Mouse (Mus musculus) lung, postnatal 0 days (tissue): Measurements from ENCODE around the gene Dazap2. TPM values are rescaled to one million over a fixed set of nuclear protein-coding genes. Genes with fewer than 3 reads are reported as not detected.

Experiments used
- ATAC-seq: fragments of 200-750 bp; cut with Nextera tagmentation; 2 replicates; pipeline ENCODE4 v1.8.0; 2017; ENCODE audit warnings: moderate library complexity
- DNase-seq: peaks from one replicate; pipeline ENCODE4 v3.0.0-alpha.2; 2016; ENCODE audit warnings: low spot score
- H3K27ac ChIP-seq: fragments of 300-500 bp; sonication (generic); 2 replicates; pipeline ENCODE4 v1.5.1; 2014; ENCODE audit warnings: antibody characterized with exemption, mild to moderate bottlenecking, low read length, mixed read lengths
- H3K27me3 ChIP-seq: fragments of 300-500 bp; sonication (generic); replicated peaks from 2 replicates; pipeline ENCODE4 v1.6.1; 2014; ENCODE audit warnings: low read length, mixed read lengths; ENCODE audit not compliant: insufficient read depth
- H3K36me3 ChIP-seq: fragments of 300-500 bp; sonication (generic); 2 replicates; pipeline ENCODE4 v1.6.1; 2014; ENCODE audit warnings: low read length, mixed read lengths; ENCODE audit not compliant: insufficient read depth
- H3K4me1 ChIP-seq: fragments of 300-500 bp; sonication (generic); 2 replicates; pipeline ENCODE4 v1.6.1; 2014; ENCODE audit warnings: antibody characterized with exemption, low read depth, low read length, mixed read lengths; ENCODE audit not compliant: insufficient read depth
- H3K4me2 ChIP-seq: fragments of 300-500 bp; sonication (generic); replicated peaks from 2 replicates; pipeline ENCODE4 v1.6.1; 2014; ENCODE audit warnings: low read depth, mild to moderate bottlenecking, low read length, moderate library complexity, mixed read lengths
- H3K4me3 ChIP-seq: fragments of 300-500 bp; sonication (generic); 2 replicates; pipeline ENCODE4 v1.5.1; 2014; ENCODE audit warnings: low read depth, low read length
- H3K9ac ChIP-seq: fragments of 300-500 bp; sonication (generic); replicated peaks from 2 replicates; pipeline ENCODE4 v1.6.1; 2014; ENCODE audit warnings: low read depth, mild to moderate bottlenecking
- H3K9me3 ChIP-seq: fragments of 300-500 bp; sonication (generic); 2 replicates; pipeline ENCODE4 v1.6.1; 2016; ENCODE audit warnings: low read length, mixed read lengths
- CTCF ChIP-seq: IDR thresholded peaks from 2 replicates; pipeline ENCODE4 v1.5.1; 2016; ENCODE audit warnings: antibody characterized with exemption, mild to moderate bottlenecking
- EP300 ChIP-seq: IDR thresholded peaks from 2 replicates; pipeline ENCODE4 v1.6.1; 2016; ENCODE audit warnings: antibody characterized with exemption, mild to moderate bottlenecking, control low read depth
- WGBS: fragments of 180-500 bp; shearing (Covaris S2); extraction: QIAGEN DNeasy Blood & Tissue Kit; methylation state at CpG from one replicate; pipeline ENCODE4 v1.1.7; 2014; 5-methylcytosine and 5-hydroxymethylcytosine counted together
- polyA plus RNA-seq: library from polyadenylated mRNA; unstranded; fragments of >200 nt; fragmentation: Nextera tagmentation; extraction: Ambion mirVana; gene quantifications from 2 replicates; pipeline ENCODE4 v1.2.1, GENCODE M21; 2015

The Dazap2 gene
- polyA plus RNA-seq, 1 experiment from 2014 or later: 299 TPM

DNA sequence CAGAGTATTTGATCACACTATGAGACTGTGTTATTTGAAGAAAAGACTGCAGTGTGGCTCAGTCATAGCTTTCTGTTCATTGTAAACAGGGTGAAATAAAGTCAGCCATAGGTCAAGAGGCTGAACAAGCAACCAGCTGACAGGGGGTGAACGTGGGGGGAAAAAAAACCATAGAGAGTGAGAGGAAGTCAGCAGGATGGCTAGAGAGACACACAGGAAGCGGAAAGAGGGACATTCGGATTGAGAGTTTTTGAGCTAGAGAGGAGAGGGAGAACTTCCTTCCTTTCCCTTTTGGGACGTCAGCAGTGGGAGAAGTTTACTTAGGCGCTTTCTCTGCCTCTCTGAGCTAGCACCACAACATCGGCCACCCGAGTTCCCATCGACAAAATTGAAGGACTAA, 24.7 kb upstream of the Dazap2 start:
- ATAC-seq: no peak
- no peak overlapping the region for H3K4me3 ChIP-seq
- H3K27ac ChIP-seq: no peak overlapping the region
- 52% methylated on average over 7 of the region's 8 CpGs for WGBS
- H3K4me2 ChIP-seq: no peak overlapping the region
- H3K9ac ChIP-seq: no peak overlapping the region
- TF ChIP-seq CTCF (no peak), EP300 (no peak)
- no peaks in the 10 kb centered on the region for H3K27me3 ChIP-seq
- no peaks in the 10 kb centered on the region for H3K36me3 ChIP-seq
- no peaks in the 10 kb centered on the region for H3K9me3 ChIP-seq
- no peaks in the 10 kb centered on the region for H3K4me1 ChIP-seq
- DNase-seq: peak; percentile 52

DNA sequence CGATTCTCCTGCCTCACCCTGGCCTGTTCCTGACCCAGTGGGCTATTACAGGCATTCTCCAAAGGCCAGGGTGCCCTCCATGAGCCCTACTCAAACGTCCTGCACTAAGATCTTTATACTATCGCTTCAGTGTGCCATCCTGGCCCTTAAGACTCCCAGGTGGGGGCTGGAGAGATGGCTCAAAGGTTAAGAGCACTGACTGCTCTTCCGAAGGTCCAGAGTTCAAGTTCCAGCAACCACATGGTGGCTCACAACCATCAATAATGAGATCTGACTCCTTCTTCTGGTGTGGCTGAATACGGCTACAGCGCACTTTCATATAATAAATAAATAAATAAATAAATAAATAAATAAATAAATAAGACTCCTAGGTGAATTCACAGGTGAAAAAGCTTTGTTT, 22.3 kb upstream of the Dazap2 start:
- 82% methylated on average over 6 of the region's 6 CpGs for WGBS
- no peak overlapping the region for H3K4me2 ChIP-seq
- TF ChIP-seq CTCF (no peak), EP300 (no peak)

DNA sequence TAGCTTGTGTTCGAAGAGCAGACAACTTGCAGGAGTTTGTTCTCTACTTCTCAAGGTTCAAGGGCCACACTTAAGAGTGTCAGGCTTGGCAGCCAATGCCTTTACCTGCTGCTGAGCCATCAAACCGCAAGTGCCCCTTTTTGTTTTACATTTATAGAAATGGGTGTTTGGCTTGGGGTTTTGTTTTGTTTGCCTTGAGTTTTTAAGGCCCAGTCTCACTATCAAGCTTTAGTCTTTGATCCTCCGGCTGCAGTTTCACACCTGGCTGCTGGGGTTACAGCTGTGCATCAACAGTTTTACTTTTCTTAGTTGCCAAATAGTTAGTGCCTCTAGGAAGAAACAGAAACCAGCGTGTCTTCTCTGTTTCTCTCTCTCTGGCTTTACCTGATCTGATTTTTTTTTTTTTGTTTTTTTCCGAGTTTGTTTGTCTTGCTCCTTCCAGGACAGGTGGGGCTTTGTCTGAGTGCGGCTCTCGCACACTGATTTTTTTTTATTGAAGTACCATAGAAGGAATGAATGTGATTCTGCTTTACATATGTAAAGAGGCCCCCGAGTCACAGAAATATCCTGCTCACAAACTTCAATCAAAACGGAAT, 16.8 kb upstream of the Dazap2 start:
- DNase-seq: peak; percentile 58
- no peaks in the 10 kb centered on the region for H3K27me3 ChIP-seq
- no peaks in the 10 kb centered on the region for H3K4me1 ChIP-seq
- no peak for TF ChIP-seq CTCF
- no peak for TF ChIP-seq EP300
- H3K36me3 ChIP-seq: no peaks in the 10 kb centered on the region
- ATAC-seq: peak; percentile 37
- H3K4me2 ChIP-seq: peak overlapping the region; percentile 74
- H3K27ac ChIP-seq: peak overlapping the region; percentile 85
- 14% methylated on average over 9 of the region's 9 CpGs for WGBS
- H3K9ac ChIP-seq: peak overlapping the region; percentile 82; the same call in 1 of the 2 replicates
- peak overlapping the region; percentile 75 for H3K4me3 ChIP-seq
- H3K9me3 ChIP-seq: no peaks in the 10 kb centered on the region

More for the DNA sequence above, 22.3 kb upstream of the Dazap2 start:
- H3K4me1 ChIP-seq: no peaks in the 10 kb centered on the region
- no peak overlapping the region for H3K27ac ChIP-seq
- DNase-seq: no peak
- H3K27me3 ChIP-seq: no peaks in the 10 kb centered on the region
- no peak overlapping the region for H3K9ac ChIP-seq
- H3K9me3 ChIP-seq: no peaks in the 10 kb centered on the region
- H3K36me3 ChIP-seq: no peaks in the 10 kb centered on the region
- H3K4me3 ChIP-seq: no peak overlapping the region
- no peak for ATAC-seq

DNA sequence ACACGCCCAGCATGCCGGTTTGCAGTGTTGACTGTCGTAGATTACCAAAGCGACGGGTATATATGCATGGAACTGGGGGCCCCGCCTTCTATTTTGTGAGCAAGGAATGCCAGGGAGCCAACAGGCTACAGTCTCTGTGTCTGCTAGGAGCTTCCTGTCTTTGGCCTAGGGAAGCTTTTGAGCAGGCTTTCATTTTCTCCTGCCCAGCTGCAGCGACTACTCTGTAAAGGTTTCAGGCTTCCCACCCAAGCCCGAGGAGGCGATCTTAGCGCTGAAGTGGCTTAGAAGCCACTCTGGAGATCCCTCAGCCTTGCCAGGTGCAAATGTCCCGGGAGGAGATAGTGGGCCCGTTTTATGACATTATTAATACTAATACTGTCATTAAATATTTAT, 16.3 kb upstream of the Dazap2 start:
- H3K27me3 ChIP-seq: no peaks in the 10 kb centered on the region
- peak overlapping the region; percentile 74 for H3K4me2 ChIP-seq
- H3K4me1 ChIP-seq: no peaks in the 10 kb centered on the region
- DNase-seq (peak; percentile 85), ATAC-seq (peak; percentile 76)
- peak overlapping the region; percentile 75 for H3K4me3 ChIP-seq
- TF ChIP-seq EP300: 0 out of 2 replicates have a peak, but pooled peaks have one; percentile 16
- no peak for TF ChIP-seq CTCF
- no peaks in the 10 kb centered on the region for H3K36me3 ChIP-seq
- H3K9ac ChIP-seq: peak overlapping the region; percentile 82
- 2% methylated on average over 12 of the region's 12 CpGs for WGBS
- no peaks in the 10 kb centered on the region for H3K9me3 ChIP-seq
- peak overlapping the region; percentile 85 for H3K27ac ChIP-seq

DNA sequence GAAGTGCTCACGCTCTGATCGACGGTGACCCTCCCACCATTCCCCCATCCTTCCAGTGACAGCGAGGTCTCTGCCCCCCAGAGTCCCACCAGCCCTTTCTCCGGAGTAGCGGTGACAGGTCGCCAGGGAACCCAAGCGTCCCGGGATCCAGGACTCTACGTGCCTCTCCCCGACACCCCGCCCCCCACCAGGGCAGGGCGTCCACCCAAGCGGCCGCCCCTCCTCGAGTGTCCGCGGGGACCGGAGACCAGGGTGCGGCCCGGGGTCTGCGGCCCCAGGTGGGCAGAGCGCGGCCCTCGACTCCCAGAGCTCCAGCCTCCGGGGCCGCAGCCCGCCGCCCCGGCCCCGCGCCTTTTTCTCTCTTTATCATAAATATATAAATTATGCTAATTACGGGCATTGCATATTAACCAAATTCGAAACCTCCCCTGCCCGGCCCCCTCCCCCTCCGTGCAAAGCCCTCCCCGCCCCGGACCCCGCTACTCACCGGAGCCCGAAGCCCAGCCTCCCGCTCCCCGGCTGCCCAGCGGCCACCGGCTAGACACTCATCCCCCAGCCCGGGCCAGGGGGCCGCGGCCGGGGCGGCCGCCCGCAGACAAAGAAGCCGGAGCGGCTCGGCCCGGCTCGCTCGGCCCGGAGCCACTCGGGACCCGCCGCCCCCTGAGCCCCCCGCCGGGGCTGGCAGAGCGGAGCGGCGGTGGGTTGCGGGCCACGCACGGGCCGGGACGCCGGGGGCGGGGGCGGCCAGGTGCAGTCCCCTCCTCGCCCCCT, 15.7 kb upstream of the Dazap2 start, which contains the start of gene Pou6f1:
Gene Pou6f1, minus strand, starts transcription at position 709 of the 771 bp plus-strand sequence.
- peak; percentile 66 for ATAC-seq
- under 1% methylated on average over 41 of the region's 76 CpGs for WGBS

DNA sequence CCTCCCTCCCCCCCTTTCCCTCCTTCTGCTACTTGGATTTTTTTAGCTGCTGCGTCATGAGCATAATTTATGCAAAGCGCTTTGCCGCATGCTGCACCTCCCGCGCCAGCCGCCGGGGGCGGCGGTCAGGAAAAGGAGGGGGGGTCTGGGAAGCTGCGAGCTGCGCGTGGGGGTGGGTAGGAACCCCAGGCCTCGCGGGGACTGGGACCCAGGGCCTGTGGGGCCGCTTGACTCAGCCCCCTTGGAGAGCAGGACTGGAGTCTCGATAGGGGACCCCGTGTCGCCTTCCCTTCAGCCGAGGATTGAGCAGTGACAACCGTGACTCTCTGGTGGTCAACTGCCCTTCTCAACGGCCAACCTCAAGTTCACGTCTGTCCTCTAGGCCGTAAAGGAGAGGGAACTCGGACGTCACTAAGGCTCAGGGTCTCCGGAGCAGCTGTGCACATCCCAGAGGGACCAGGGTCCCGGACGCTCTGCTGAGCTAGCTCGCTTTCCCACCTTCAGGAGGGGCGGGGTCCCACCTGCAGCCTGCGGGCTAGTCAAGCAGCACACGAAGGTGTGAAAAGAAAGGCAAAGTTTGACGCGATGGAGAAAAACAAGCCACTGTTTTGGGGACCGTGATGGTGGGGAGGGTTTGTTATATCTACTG, 15.0 kb upstream of the Dazap2 start:
- ATAC-seq: peak; percentile 66
- DNase-seq: peak; percentile 93
- Histone ChIP-seq H3K9me3 (no peaks in the 10 kb centered on the region), H3K4me2 (peak overlapping the region; percentile 74), H3K27ac (peak overlapping the region; percentile 85), H3K9ac (peak overlapping the region; percentile 82), H3K27me3 (no peaks in the 10 kb centered on the region), H3K4me3 (peak overlapping the region; percentile 75), H3K4me1 (no peaks in the 10 kb centered on the region; the same call in 1 of the 2 replicates), H3K36me3 (no peaks in the 10 kb centered on the region)
- TF ChIP-seq EP300 (no peak), CTCF (peak; percentile 70)
- 2% methylated on average over 35 of the region's 35 CpGs for WGBS

More for the DNA sequence above, 15.7 kb upstream of the Dazap2 start, which contains the start of gene Pou6f1:
- H3K9me3 ChIP-seq: no peaks in the 10 kb centered on the region
- TF ChIP-seq EP300 (no peak), CTCF (no peak)
- H3K36me3 ChIP-seq: no peaks in the 10 kb centered on the region
- peak within 1 kb of the TSS; percentile 82 for H3K9ac ChIP-seq
- peak within 1 kb of the TSS; percentile 75 for H3K4me3 ChIP-seq
- H3K4me2 ChIP-seq: peak within 1 kb of the TSS; percentile 74
- no peaks in the 10 kb centered on the region for H3K27me3 ChIP-seq
- DNase-seq: peak; percentile 74
- H3K27ac ChIP-seq: peak within 1 kb of the TSS; percentile 85
- no peaks in the 10 kb centered on the region for H3K4me1 ChIP-seq
